Mouse (Mus musculus): ENCODE measurements around the gene Pak7.

Gene Pak7

GRCm38 (mm10) chr2:136050793-136051615, 336.8 kb downstream of the Pak7 start:
- DNase-seq (ENCODE audit: low spot score in 2 of 2): no peak

- DNase-seq (ENCODE audit: low spot score in 2 of 2): no peak
Observed at GRCm38 (mm10) chr2:136048464-136048863, 339.3 kb downstream of the Pak7 start.

All from frontal cortex, postnatal 25 days (tissue).